Mouse (Mus musculus) left cerebral cortex, adult 2 months (tissue): ENCODE data around the gene Akap12. TPM values are rescaled to one million over a fixed set of nuclear protein-coding genes. Genes with fewer than 3 reads are reported as not detected.
A peak's percentile ranks its signal among the peaks of the same experiment; 100 is the strongest.

Experiments
- DNase-seq, 2 experiments: peaks; one replicate each; pipeline ENCODE4 v3.0.0; 2021 to 2022; ENCODE audit warnings: low spot score in 2 of 2, mixed read lengths in 1 of 2; ENCODE audit errors: extremely low spot score in 1 of 2
- H3K27ac ChIP-seq: fragments of 200-600 bp; 2 replicates; pipeline ENCODE4 v1.8.1; 2022
- H3K4me3 ChIP-seq: fragments of 200-600 bp; 2 replicates; pipeline ENCODE4 v1.8.1; 2022
- CTCF ChIP-seq: fragments of 200-600 bp; IDR thresholded peaks from 2 replicates; pipeline ENCODE4 v1.8.1; 2022; ENCODE audit warnings: antibody characterized with exemption, mild to moderate bottlenecking, moderate library complexity
- intact Hi-C: fragments of 180-260 bp; cut with DNase I; formaldehyde crosslinking; loops from one replicate; pipeline ENCODE4 v1.15.1; 2025
- total RNA-seq, 2 experiments: library from RNA; stranded (reverse); gene quantifications; 2 replicates each; pipeline ENCODE4 v1.2.3; 2021

The Akap12 gene
- total RNA-seq, 2 experiments from 2014 or later, result 17.2 to 19.9 TPM

- no peak overlapping the region for H3K4me3 ChIP-seq
- TF ChIP-seq CTCF, result no peak
- intact Hi-C loops, result no loop called here
- H3K27ac ChIP-seq, result no peak overlapping the region
- DNase-seq, result no peak
Observed at GRCm38 (mm10) chr10:4254459-4254858, 11.7 kb upstream of the Akap12 start.

GRCm38 (mm10) chr10:4260925-4261324 lies 5.3 kb upstream of the Akap12 start:
- no peak for TF ChIP-seq CTCF
- no peak for DNase-seq
- intact Hi-C loops, result no loop called here
- H3K4me3 ChIP-seq, result no peak overlapping the region
- H3K27ac ChIP-seq, result no peak overlapping the region

- H3K4me3 ChIP-seq, result no peak overlapping the region
- no peak for TF ChIP-seq CTCF
- no peak overlapping the region for H3K27ac ChIP-seq
- DNase-seq, result no peak
- intact Hi-C loops, result no loop called here
Observed at GRCm38 (mm10) chr10:4261359-4261952, 4.7 kb upstream of the Akap12 start.

DNA sequence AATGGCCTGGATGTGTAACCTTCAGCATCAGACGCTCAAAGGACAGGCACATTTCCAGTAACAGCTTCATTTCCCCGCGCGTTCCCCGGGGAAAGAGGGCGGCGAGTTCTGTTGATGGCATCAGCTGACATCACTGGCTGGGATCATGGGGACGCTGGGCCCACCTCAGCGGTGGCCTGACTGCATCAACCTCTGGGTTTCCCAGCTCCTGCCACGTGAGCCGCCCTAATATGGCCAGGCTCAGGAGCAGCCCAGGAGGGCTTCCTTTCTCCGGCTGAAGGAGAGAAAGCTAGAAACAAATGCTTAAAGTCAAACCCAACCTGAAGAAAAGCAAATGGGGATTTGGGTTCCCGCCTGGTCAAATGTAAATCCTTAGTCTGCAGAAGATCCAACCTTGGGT lies 539 bp upstream of the Akap12 start:
- DNase-seq, result peak; percentile 16 to 20
- no peak for TF ChIP-seq CTCF
- H3K4me3 ChIP-seq, result peak overlapping the region; percentile 73
- intact Hi-C loops, result loop anchor here (5.0 kb wide), 1 partner anchor 67 kb away; no protein-coding TSS in a partner anchor
- H3K27ac ChIP-seq, result peak overlapping the region; percentile 77

GRCm38 (mm10) chr10:4266931-4267310 lies 741 bp downstream of the Akap12 start:
- no peak; the same call in 1 of the 2 replicates for TF ChIP-seq CTCF
- peak; percentile 9 to 36 for DNase-seq
- no peak overlapping the region; the same call in 1 of the 2 replicates for H3K27ac ChIP-seq
- intact Hi-C loops, result loop anchor here (5.0 kb wide), 1 partner anchor 65 kb away; no protein-coding TSS in a partner anchor
- peak overlapping the region; percentile 73 for H3K4me3 ChIP-seq

GRCm38 (mm10) chr10:4267481-4267880 lies 1.3 kb downstream of the Akap12 start:
- TF ChIP-seq CTCF, result no peak
- no peak overlapping the region for H3K27ac ChIP-seq
- intact Hi-C loops, result loop anchor here (5.0 kb wide), 1 partner anchor 65 kb away; no protein-coding TSS in a partner anchor
- peak overlapping the region; percentile 73; the same call in 1 of the 2 replicates for H3K4me3 ChIP-seq
- DNase-seq, result no peak

- no peak for DNase-seq
- intact Hi-C loops, result loop anchor here (5.0 kb wide), 1 partner anchor 64 kb away; no protein-coding TSS in a partner anchor
- no peak overlapping the region for H3K4me3 ChIP-seq
- H3K27ac ChIP-seq, result no peak overlapping the region
- no peak for TF ChIP-seq CTCF
Observed at GRCm38 (mm10) chr10:4268140-4268539, 2.0 kb downstream of the Akap12 start.

DNA sequence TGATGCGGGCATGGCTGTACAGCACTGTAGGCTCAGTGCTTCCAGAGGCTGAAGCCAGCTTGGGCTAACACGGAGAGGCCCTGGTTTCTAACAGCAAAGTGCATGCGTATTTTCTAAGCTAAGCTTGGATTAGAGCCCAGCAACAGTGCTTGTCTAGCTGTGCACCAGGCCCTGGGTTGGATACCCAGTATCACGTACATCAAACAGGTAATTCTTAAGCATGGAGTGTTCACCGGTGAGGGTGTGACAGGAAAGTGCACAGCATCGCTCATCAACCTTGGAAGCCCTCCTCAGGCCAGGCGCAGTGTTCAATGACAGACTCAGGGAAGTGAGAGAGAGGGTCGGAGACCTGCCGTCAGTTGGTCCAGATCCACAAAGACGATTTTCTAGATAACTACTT lies 9.4 kb downstream of the Akap12 start:
- Histone ChIP-seq H3K27ac (no peak overlapping the region), H3K4me3 (no peak overlapping the region)
- no peak for TF ChIP-seq CTCF
- no peak for DNase-seq
- intact Hi-C loops, result no loop called here

- no peak for DNase-seq
- intact Hi-C loops, result no loop called here
- H3K4me3 ChIP-seq, result no peak overlapping the region
Observed at GRCm38 (mm10) chr10:4276081-4276480, 9.9 kb downstream of the Akap12 start.

GRCm38 (mm10) chr10:4278041-4278440 lies 11.9 kb downstream of the Akap12 start:
- Histone ChIP-seq H3K27ac (no peak overlapping the region), H3K4me3 (no peak overlapping the region)
- no peak for TF ChIP-seq CTCF
- intact Hi-C loops, result no loop called here
- DNase-seq, result no peak

More at GRCm38 (mm10) chr10:4276081-4276480, 9.9 kb downstream of the Akap12 start:
- TF ChIP-seq CTCF, result no peak
- no peak overlapping the region for H3K27ac ChIP-seq

DNA sequence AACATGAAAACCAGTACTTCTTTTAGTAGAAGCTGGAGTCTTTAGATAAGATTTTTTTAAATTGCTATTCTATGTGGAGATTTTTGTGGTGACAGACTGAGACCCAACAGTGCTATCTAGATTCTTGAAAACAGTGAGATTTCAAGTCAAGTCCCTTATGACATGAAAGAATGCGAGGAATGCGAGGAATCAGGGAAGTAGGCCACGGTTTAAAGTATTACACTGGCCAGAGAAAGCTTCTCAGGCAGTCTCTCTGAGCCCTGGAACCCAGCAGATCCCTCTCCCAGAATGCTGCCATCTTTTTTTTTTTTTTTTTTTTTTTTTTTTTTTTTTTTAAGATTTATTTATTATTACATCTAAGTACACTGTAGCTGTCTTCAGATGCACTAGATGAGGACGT lies 16.2 kb downstream of the Akap12 start:
- Histone ChIP-seq H3K4me3 (no peak overlapping the region), H3K27ac (no peak overlapping the region)
- no peak for TF ChIP-seq CTCF
- no peak for DNase-seq
- intact Hi-C loops, result no loop called here

DNA sequence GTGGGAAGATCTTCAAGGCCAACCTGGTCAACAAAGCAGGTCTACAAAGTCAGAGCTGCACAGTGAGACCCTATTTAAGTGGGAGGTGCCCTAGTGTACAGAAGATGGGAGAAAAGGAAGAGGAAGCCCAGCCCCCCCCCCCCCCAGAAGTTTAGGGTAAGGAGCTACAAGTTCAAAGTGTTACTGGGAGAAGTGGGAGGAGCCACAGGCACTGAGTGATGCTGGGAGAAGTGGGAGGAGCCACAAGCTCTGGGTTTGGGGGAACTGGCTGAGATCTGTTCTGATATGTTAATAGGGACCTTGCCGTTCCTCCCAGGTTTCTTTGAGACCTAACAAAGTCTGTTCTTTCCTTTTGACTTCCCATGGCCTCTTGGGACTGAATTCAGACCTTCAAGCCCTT lies 18.6 kb downstream of the Akap12 start:
- DNase-seq, result no peak
- intact Hi-C loops, result no loop called here
- no peak for TF ChIP-seq CTCF
- Histone ChIP-seq H3K4me3 (no peak overlapping the region), H3K27ac (no peak overlapping the region)

DNA sequence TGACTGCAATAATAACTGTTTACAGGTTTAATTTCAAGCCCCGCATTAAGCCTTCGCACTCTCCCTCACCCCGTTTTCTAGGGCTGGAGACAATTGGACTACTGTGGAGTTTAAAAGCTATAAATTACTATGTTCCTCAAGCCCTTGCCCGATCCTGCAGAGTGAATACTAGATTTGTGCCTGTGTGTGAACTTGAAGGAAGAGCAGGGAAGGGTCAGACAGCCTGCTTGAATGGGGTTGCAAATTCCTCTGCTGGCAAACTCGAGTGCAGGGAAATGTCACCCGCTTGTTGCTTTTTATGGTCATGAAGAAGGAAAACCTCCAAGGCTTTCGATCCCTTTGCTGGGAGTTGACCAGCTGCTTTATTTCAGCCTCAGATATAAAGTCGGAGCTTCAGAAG lies 19.6 kb downstream of the Akap12 start:
- H3K4me3 ChIP-seq, result no peak overlapping the region
- intact Hi-C loops, result no loop called here
- no peak for TF ChIP-seq CTCF
- DNase-seq, result no peak
- H3K27ac ChIP-seq, result no peak overlapping the region
